Mouse (Mus musculus) embryonic facial prominence, embryonic 10.5 days (tissue): ENCODE measurements around the gene Tcf7. TPM values are rescaled to one million over a fixed set of nuclear protein-coding genes. Genes with fewer than 3 reads are reported as not detected.
A peak's percentile ranks its signal among the peaks of the same experiment; 100 is the strongest.

Source experiments
- DNase-seq: peaks from one replicate; pipeline ENCODE4 v3.0.0-alpha.2; 2017; ENCODE audit warnings: low spot score
- H3K27ac ChIP-seq: fragments of 300-500 bp; sonication (generic); replicated peaks from 2 replicates; pipeline ENCODE4 v1.5.1; 2016; ENCODE audit warnings: mild to moderate bottlenecking
- H3K27me3 ChIP-seq: fragments of 300-500 bp; sonication (generic); replicated peaks from 2 replicates; pipeline ENCODE4 v1.6.1; 2016; ENCODE audit warnings: low read depth, mild to moderate bottlenecking; ENCODE audit not compliant: poor library complexity, severe bottlenecking
- H3K36me3 ChIP-seq: fragments of 300-500 bp; sonication (generic); replicated peaks from 2 replicates; pipeline ENCODE4 v1.6.1; 2016; ENCODE audit warnings: mild to moderate bottlenecking, moderate library complexity
- H3K4me1 ChIP-seq: fragments of 300-500 bp; sonication (generic); 2 replicates; pipeline ENCODE4 v1.6.1; 2016
- H3K4me3 ChIP-seq: fragments of 300-500 bp; sonication (generic); 2 replicates; pipeline ENCODE4 v1.5.1; 2016; ENCODE audit warnings: mild to moderate bottlenecking, moderate library complexity
- H3K9me3 ChIP-seq: fragments of 300-500 bp; sonication (generic); 2 replicates; pipeline ENCODE4 v1.6.1; 2016; ENCODE audit warnings: mild to moderate bottlenecking
- WGBS: fragments of 180-500 bp; shearing (Covaris S2); methylation state at CpG from one replicate; pipeline ENCODE4 v1.1.7; 2016; 5-methylcytosine and 5-hydroxymethylcytosine counted together
- polyA plus RNA-seq: library from polyadenylated mRNA; unstranded; fragments of >200 nt; fragmentation: Nextera tagmentation; extraction: Ambion mirVana; gene quantifications from 2 replicates; pipeline ENCODE4 v1.2.1, GENCODE M21; 2016

Gene Tcf7
- polyA plus RNA-seq, 1 experiment from 2014 or later: 11.3 TPM

GRCm38 (mm10) chr11:52280566-52281455 is 2.0 kb downstream of the Tcf7 start:
- peaks cover 43% of the 10 kb centered on the region for H3K4me1 ChIP-seq
- peaks cover 54% of the 10 kb centered on the region for H3K27me3 ChIP-seq
- H3K4me3 ChIP-seq: no peak overlapping the region
- 0 out of 2 replicates have a peak, but pooled peaks cover 8% of the 10 kb centered on the region for H3K36me3 ChIP-seq
- no peak for DNase-seq
- no peak overlapping the region for H3K27ac ChIP-seq
- WGBS: 91% methylated on average over 11 of the region's 11 CpGs
- H3K9me3 ChIP-seq: no peaks in the 10 kb centered on the region

GRCm38 (mm10) chr11:52279611-52280145 is 3.1 kb downstream of the Tcf7 start:
- peaks cover 43% of the 10 kb centered on the region for H3K27me3 ChIP-seq
- no peaks in the 10 kb centered on the region for H3K9me3 ChIP-seq
- DNase-seq: no peak
- 93% methylated on average over 8 of the region's 8 CpGs for WGBS
- H3K27ac ChIP-seq: no peak overlapping the region
- H3K4me3 ChIP-seq: no peak overlapping the region
- peaks cover 8% of the 10 kb centered on the region; the same call in 1 of the 2 replicates for H3K36me3 ChIP-seq
- peaks cover 34% of the 10 kb centered on the region for H3K4me1 ChIP-seq

GRCm38 (mm10) chr11:52278991-52279390 is 3.8 kb downstream of the Tcf7 start:
- peaks cover 13% of the 10 kb centered on the region for H3K36me3 ChIP-seq
- H3K4me3 ChIP-seq: no peak overlapping the region
- no peak for DNase-seq
- 93% methylated on average over 6 of the region's 6 CpGs for WGBS
- peaks cover 41% of the 10 kb centered on the region for H3K27me3 ChIP-seq
- H3K9me3 ChIP-seq: no peaks in the 10 kb centered on the region
- H3K27ac ChIP-seq: no peak overlapping the region
- peaks cover 33% of the 10 kb centered on the region for H3K4me1 ChIP-seq

- H3K4me1 ChIP-seq: peaks cover 32% of the 10 kb centered on the region
- no peak overlapping the region for H3K4me3 ChIP-seq
- H3K36me3 ChIP-seq: peaks cover 13% of the 10 kb centered on the region
- WGBS: 94% methylated on average over 3 of the region's 3 CpGs
- H3K27me3 ChIP-seq: peaks cover 34% of the 10 kb centered on the region
- H3K9me3 ChIP-seq: no peaks in the 10 kb centered on the region
- no peak overlapping the region for H3K27ac ChIP-seq
- no peak for DNase-seq
Observed at GRCm38 (mm10) chr11:52278164-52278563, 4.7 kb downstream of the Tcf7 start.

- WGBS: 92% methylated on average over 6 of the region's 6 CpGs
Observed at GRCm38 (mm10) chr11:52277433-52278150, 5.2 kb downstream of the Tcf7 start.

GRCm38 (mm10) chr11:52276961-52277391 is 5.8 kb downstream of the Tcf7 start:
- no peak for DNase-seq
- peaks cover 13% of the 10 kb centered on the region for H3K36me3 ChIP-seq
- peaks cover 26% of the 10 kb centered on the region for H3K27me3 ChIP-seq
- 89% methylated on average over 8 of the region's 8 CpGs for WGBS
- H3K27ac ChIP-seq: no peak overlapping the region
- H3K9me3 ChIP-seq: no peaks in the 10 kb centered on the region
- H3K4me3 ChIP-seq: no peak overlapping the region
- peaks cover 32% of the 10 kb centered on the region for H3K4me1 ChIP-seq

More at GRCm38 (mm10) chr11:52277433-52278150, 5.2 kb downstream of the Tcf7 start:
- no peak overlapping the region for H3K4me3 ChIP-seq
- peaks cover 13% of the 10 kb centered on the region for H3K36me3 ChIP-seq
- H3K9me3 ChIP-seq: no peaks in the 10 kb centered on the region
- no peak overlapping the region for H3K27ac ChIP-seq
- H3K4me1 ChIP-seq: peaks cover 32% of the 10 kb centered on the region
- H3K27me3 ChIP-seq: peaks cover 32% of the 10 kb centered on the region
- DNase-seq: no peak

GRCm38 (mm10) chr11:52275774-52276555 is 6.8 kb downstream of the Tcf7 start:
- Histone ChIP-seq H3K27ac (no peak overlapping the region), H3K4me1 (peaks cover 35% of the 10 kb centered on the region)
- WGBS: 80% methylated on average over 9 of the region's 9 CpGs

GRCm38 (mm10) chr11:52275366-52275765 is 7.4 kb downstream of the Tcf7 start:
- Histone ChIP-seq H3K36me3 (peaks cover 13% of the 10 kb centered on the region), H3K4me3 (no peak overlapping the region), H3K27me3 (peaks cover 10% of the 10 kb centered on the region; the same call in 1 of the 2 replicates), H3K27ac (no peak overlapping the region), H3K4me1 (peaks cover 35% of the 10 kb centered on the region), H3K9me3 (no peaks in the 10 kb centered on the region)
- 88% methylated on average over 8 of the region's 8 CpGs for WGBS
- DNase-seq: no peak

More at GRCm38 (mm10) chr11:52275774-52276555, 6.8 kb downstream of the Tcf7 start:
- Histone ChIP-seq H3K4me3 (no peak overlapping the region), H3K9me3 (no peaks in the 10 kb centered on the region), H3K36me3 (peaks cover 13% of the 10 kb centered on the region), H3K27me3 (peaks cover 16% of the 10 kb centered on the region)
- no peak for DNase-seq

- 87% methylated on average over 20 of the region's 20 CpGs for WGBS
- Histone ChIP-seq H3K4me3 (no peak overlapping the region), H3K27ac (no peak overlapping the region), H3K36me3 (peaks cover 11% of the 10 kb centered on the region), H3K4me1 (peaks cover 35% of the 10 kb centered on the region), H3K27me3 (0 out of 2 replicates have a peak, but pooled peaks cover 5% of the 10 kb centered on the region), H3K9me3 (no peaks in the 10 kb centered on the region)
- DNase-seq: no peak
Observed at GRCm38 (mm10) chr11:52274456-52275112, 8.2 kb downstream of the Tcf7 start.

GRCm38 (mm10) chr11:52273942-52274330 is 8.9 kb downstream of the Tcf7 start:
- Histone ChIP-seq H3K27ac (no peak overlapping the region), H3K9me3 (no peaks in the 10 kb centered on the region)
- WGBS: 87% methylated on average over 4 of the region's 4 CpGs

GRCm38 (mm10) chr11:52273183-52273941 is 9.5 kb downstream of the Tcf7 start:
- 0 out of 2 replicates have a peak, but pooled peaks cover 5% of the 10 kb centered on the region for H3K27me3 ChIP-seq
- no peak for DNase-seq
- 74% methylated on average over 11 of the region's 11 CpGs for WGBS
- H3K9me3 ChIP-seq: no peaks in the 10 kb centered on the region
- peak overlapping the region; percentile 65 for H3K27ac ChIP-seq
- H3K4me1 ChIP-seq: peaks cover 45% of the 10 kb centered on the region
- no peak overlapping the region for H3K4me3 ChIP-seq
- peaks cover 7% of the 10 kb centered on the region for H3K36me3 ChIP-seq

More at GRCm38 (mm10) chr11:52273942-52274330, 8.9 kb downstream of the Tcf7 start:
- DNase-seq: no peak
- H3K36me3 ChIP-seq: peaks cover 7% of the 10 kb centered on the region
- H3K27me3 ChIP-seq: 0 out of 2 replicates have a peak, but pooled peaks cover 5% of the 10 kb centered on the region
- H3K4me3 ChIP-seq: no peak overlapping the region
- H3K4me1 ChIP-seq: peaks cover 39% of the 10 kb centered on the region
